Mouse (Mus musculus): Measurements from ENCODE around the gene Mtrf1. TPM values are rescaled to one million over a fixed set of nuclear protein-coding genes. Genes with fewer than 3 reads are reported as not detected.
"Not testable (repeated sequence)": the region's sequence is repeated elsewhere in the genome, so short reads cannot be mapped to it uniquely, and the experiment has no call there.

The Mtrf1 gene
- total and polyA plus RNA-seq, 3 experiments, result 8.2 to 21.1 (median 12.4) TPM

- TF ChIP-seq TCF12 (IDR thresholded peaks at IDR 0.05; ENCODE audit: low read depth, low read length), result peak; percentile 85
- peak; percentile 100 for TF ChIP-seq KAT2A (IDR thresholded peaks at IDR 0.05; ENCODE audit: insufficient replicate concordance, low read length)
- TF ChIP-seq ELF1 (IDR thresholded peaks at IDR 0.05; ENCODE audit: low read depth, low read length), result peak; percentile 79
- peak; percentile 93 for TF ChIP-seq JUN (IDR thresholded peaks at IDR 0.05; ENCODE audit: insufficient read depth, low read depth, low read length)
- peak; percentile 94 for TF ChIP-seq TBP (conservative IDR thresholded peaks at IDR 0.05; ENCODE audit: low read depth, low read length)
- no peak; the same call in 1 of the 2 replicates for TF ChIP-seq MAX (IDR thresholded peaks at IDR 0.05; ENCODE audit: low read length)
- peak; percentile 81 for TF ChIP-seq ZMIZ1 (IDR thresholded peaks at IDR 0.05; ENCODE audit: low read depth, low read length)
- peak; percentile 100 for TF ChIP-seq HCFC1 (IDR thresholded peaks at IDR 0.05; ENCODE audit: low read depth, low read length)
- peak; percentile 20; the same call in 1 of the 2 replicates for TF ChIP-seq MAFK (IDR thresholded peaks at IDR 0.05; ENCODE audit: insufficient replicate concordance, low read length)
- TF ChIP-seq ETS1 (conservative IDR thresholded peaks at IDR 0.05; ENCODE audit: low read depth, low read length), result peak; percentile 99
- 0 out of 2 replicates have a peak, but pooled peaks have one; percentile 51 for TF ChIP-seq MYC (IDR thresholded peaks at IDR 0.05; ENCODE audit: low read depth, low read length)
- no peak for TF ChIP-seq RCOR1 (conservative IDR thresholded peaks at IDR 0.05; ENCODE audit: low read depth, low read length)
- 0 out of 2 replicates have a peak, but pooled peaks have one; percentile 36 for TF ChIP-seq NELFE (IDR thresholded peaks at IDR 0.05; ENCODE audit: low read depth, low read length)
- peak; percentile 51 for TF ChIP-seq POLR2A (IDR thresholded peaks at IDR 0.05; ENCODE audit: low read depth, low read length)
- TF ChIP-seq ZKSCAN1 (IDR thresholded peaks at IDR 0.05; ENCODE audit: borderline replicate concordance, low read depth, low read length), result no peak
Measured at GRCm38 (mm10) chr14:79425979-79426729, 28.6 kb downstream of the Mtrf1 start, which contains the start of gene Kbtbd7 (continued).

GRCm38 (mm10) chr14:79426730-79427365 lies 29.3 kb downstream of the Mtrf1 start:
- H3K4me3 ChIP-seq (replicated peaks in 1 of 3; ENCODE audit: low read depth in 2 of 3, low read length in 2 of 3, poor library complexity in 1 of 3), result peak overlapping the region in 2 of 3 experiments; percentile 13 to 47
- H3K4me1 ChIP-seq (ENCODE audit: control insufficient read depth in 1 of 2, insufficient read depth in 2 of 2), result peaks cover 4 to 28% of the 10 kb centered on the region in 2 experiments; a peak in 3 of 4 replicates
- H3K36me3 ChIP-seq (replicated peaks in 1 of 2; ENCODE audit: control insufficient read depth in 1 of 2, insufficient read depth in 1 of 2, low read length in 1 of 2), result peaks cover 3 to 25% of the 10 kb centered on the region in 2 experiments
- H3K9me3 ChIP-seq (replicated peaks; ENCODE audit: low read length); H3K9ac ChIP-seq (ENCODE audit: insufficient read depth, low read depth); in situ Hi-C loops (cut with MboI; ENCODE audit: low pct_ligation_motif_present, low pct_unique_long_range_greater_than_20kb, low sequenced_read_pairs); H3K4me2 ChIP-seq (ENCODE audit: insufficient read depth, low read depth, poor library complexity, severe bottlenecking); DNase-seq (ENCODE audit: extremely low read depth); dilution Hi-C loops (cut with MboI; ENCODE audit: extremely low pct_ligation_motif_present, extremely low pct_unique_long_range_greater_than_20kb, low sequenced_read_pairs); H3K79me2 ChIP-seq (replicated peaks; ENCODE audit: control insufficient read depth, extremely low read depth, insufficient read depth, poor library complexity, severe bottlenecking); H3K27me3 ChIP-seq (replicated peaks): not testable (repeated sequence)
- peak overlapping the region; percentile 43; the same call in 1 of the 2 replicates for H3K27ac ChIP-seq (ENCODE audit: insufficient read depth, low read depth)

GRCm38 (mm10) chr14:79434068-79434467 lies 36.5 kb downstream of the Mtrf1 start:
- no peak overlapping the region for H3K27ac ChIP-seq (ENCODE audit: insufficient read depth, low read depth)
- no peaks in the 10 kb centered on the region for H3K79me2 ChIP-seq (replicated peaks; ENCODE audit: control insufficient read depth, extremely low read depth, insufficient read depth, poor library complexity, severe bottlenecking)
- H3K36me3 ChIP-seq (replicated peaks in 1 of 2; ENCODE audit: control insufficient read depth in 1 of 2, insufficient read depth in 1 of 2, low read length in 1 of 2), result no peaks in the 10 kb centered on the region
- dilution Hi-C loops (cut with MboI; ENCODE audit: extremely low pct_ligation_motif_present, extremely low pct_unique_long_range_greater_than_20kb, low sequenced_read_pairs) (no loop called here), in situ Hi-C loops (cut with MboI; ENCODE audit: low pct_ligation_motif_present, low pct_unique_long_range_greater_than_20kb, low sequenced_read_pairs) (no loop called here)
- H3K27me3 ChIP-seq (replicated peaks), result no peaks in the 10 kb centered on the region
- H3K4me2 ChIP-seq (ENCODE audit: insufficient read depth, low read depth, poor library complexity, severe bottlenecking), result no peak overlapping the region
- H3K4me1 ChIP-seq (ENCODE audit: control insufficient read depth in 1 of 2, insufficient read depth in 2 of 2), result peaks cover 0 to 14% of the 10 kb centered on the region in 2 experiments; a peak in 2 of 4 replicates
- no peak overlapping the region for H3K9ac ChIP-seq (ENCODE audit: insufficient read depth, low read depth)
- no peak for TF ChIP-seq IRF4 (IDR thresholded peaks at IDR 0.05; ENCODE audit: low read depth, low read length)
- no peak overlapping the region for H3K4me3 ChIP-seq (replicated peaks in 1 of 3; ENCODE audit: low read depth in 2 of 3, low read length in 2 of 3, poor library complexity in 1 of 3)
- no peak for DNase-seq (ENCODE audit: extremely low read depth)
- H3K9me3 ChIP-seq (replicated peaks; ENCODE audit: low read length), result no peaks in the 10 kb centered on the region

Data from CH12.LX (cell line).